Mouse (Mus musculus) embryonic stem cell, embryonic (primary cell): Measurements from ENCODE around the gene Slc51b.

Experiments
- CTCF ChIA-PET, 4 experiments: fragments of 300-600 bp in 2 of 4; fragments of 350-600 bp in 2 of 4; sonication (Branson Sonifier 250); formaldehyde crosslinking; loops; one replicate each; lab custom pipeline; 2022; ENCODE audit warnings: inconsistent platforms in 2 of 4; lab: Charles Lee
- POLR2A ChIA-PET, 4 experiments: fragments of 300-600 bp in 2 of 4; fragments of 350-600 bp in 2 of 4; sonication (Branson Sonifier 250); formaldehyde crosslinking; loops; one replicate each; lab custom pipeline; 2022; ENCODE audit warnings: antibody characterized with exemption in 4 of 4, inconsistent platforms in 1 of 4; lab: Charles Lee

The Slc51b gene

DNA sequence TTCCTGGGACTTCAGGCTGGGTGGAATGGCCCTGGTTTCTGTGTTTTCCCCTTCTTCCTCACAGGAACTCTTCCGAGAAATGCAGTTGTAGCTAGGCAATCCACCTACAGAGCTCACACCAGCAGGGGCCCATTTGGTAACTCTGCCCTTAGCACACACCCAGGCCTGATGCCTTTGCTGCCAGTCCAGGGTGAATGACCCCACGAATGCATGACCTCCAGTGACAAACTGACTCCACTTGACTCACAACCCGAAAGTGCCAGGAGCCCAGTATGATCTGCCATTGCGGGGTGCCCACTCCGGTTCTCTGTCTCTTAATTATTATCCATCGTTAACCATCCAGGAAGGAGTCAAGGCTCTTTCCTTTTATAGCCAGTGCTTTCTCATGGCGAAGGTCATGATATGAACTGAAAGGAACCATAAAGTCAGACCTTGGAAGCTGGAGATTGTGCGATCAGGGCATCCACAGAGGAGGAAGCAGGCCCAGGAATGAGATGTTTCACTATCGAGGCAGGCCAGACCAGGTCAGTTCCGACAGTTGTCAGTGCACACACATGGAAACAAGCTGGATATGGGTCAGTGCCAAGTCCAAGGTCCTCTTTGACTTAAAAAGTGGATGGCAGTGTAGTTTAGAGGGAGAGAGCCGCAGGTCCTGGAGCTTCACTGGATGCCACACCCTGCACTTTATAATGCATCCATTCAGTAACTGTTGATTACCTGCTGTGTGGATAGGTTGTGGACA lies at the start of gene Slc51b:
TSS of gene Slc51b (minus strand) at position 196 of the 742 bp plus-strand sequence.
- POLR2A ChIA-PET: interaction anchor here in 2 of 4 experiments (0.6 to 1.5 kb wide), 8 partner anchors 10 to 667 kb away, joined by 3 to 7 read pairs (median 4); partner anchors contain the start of genes Mtfmt (in 1 of the 2) and Rasl12 (in 1 of the 2)
- CTCF ChIA-PET: interaction anchor here in 3 of 4 experiments (0.6 to 1.1 kb wide), 4 partner anchors 10 to 1647 kb away, joined by 3 to 6 read pairs (median 4); no protein-coding TSS in a partner anchor

DNA sequence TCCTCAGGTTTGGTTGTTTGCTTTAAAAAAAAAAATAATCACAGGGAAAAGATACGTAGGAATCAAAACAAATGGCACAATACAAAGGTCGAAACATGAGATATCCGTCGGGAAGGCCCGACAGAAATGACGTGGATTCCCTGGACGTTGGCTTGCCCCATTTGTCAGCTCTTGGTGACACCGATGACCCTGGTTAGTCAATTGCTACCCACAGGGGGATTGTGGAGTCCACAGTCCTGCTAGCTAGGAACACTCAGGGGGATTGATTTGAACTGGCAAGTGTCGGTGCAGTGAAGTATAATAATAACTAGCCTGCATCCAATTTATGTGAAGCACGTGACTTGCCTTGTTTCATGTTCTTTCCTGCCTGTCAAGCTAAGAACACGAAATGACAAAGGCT lies 44.9 kb upstream of the Slc51b start:
- CTCF ChIA-PET: no interaction called here
- POLR2A ChIA-PET: interaction anchor here in 2 of 4 experiments (0.7 to 2.1 kb wide), 5 partner anchors 9 to 1284 kb away, joined by 3 to 7 read pairs (median 4); partner anchors contain the start of gene Mtfmt (in 1 of the 2)

DNA sequence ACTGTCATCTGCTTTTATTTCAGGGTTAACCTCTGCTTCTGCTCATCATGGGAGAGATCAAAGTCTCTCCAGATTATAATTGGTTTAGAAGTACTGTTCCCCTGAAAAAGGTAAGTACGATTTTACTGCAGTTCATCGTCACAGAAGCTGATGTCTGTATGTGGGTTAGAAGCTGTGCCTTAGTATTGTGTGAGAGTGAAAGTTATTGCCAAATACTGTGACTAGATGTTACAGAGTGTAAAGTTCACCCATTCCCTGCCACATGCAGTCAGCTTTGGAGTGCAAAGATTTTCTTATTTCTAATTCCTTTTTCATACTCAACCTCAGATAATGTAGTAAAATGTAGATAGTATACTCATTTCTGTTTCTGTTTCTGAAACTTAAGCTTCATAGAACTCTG lies 42.5 kb upstream of the Slc51b start:
- ChIA-PET POLR2A (interaction anchor here in 2 of 4 experiments (0.9 to 1.6 kb wide), 3 partner anchors 16 to 134 kb away, joined by 3 read pairs; partner anchors contain the start of gene Mtfmt (in 1 of the 2)), CTCF (interaction anchor here in 1 of 4 experiments (0.7 kb wide), 1 partner anchor 71 kb away, joined by 4 read pairs; no protein-coding TSS in a partner anchor)

DNA sequence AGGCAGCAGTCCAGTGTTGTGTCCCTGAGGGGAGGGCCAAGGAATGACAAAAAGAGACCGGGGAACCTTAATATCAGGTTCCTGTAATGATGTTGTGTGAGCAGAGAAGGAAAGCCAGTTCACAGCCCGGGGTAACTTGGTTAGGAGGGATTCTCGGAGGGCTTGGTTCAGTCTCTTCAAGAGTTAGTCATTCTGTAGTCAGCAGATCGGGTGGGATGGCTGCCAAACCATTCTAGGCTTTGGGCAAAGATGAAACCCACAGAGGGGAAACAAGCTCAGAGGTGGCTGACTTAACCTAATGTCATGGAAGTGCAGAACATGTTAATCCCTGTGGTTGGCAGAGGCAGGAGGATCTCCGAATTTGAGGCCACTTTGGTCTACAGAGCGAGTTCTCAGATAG lies 41.4 kb upstream of the Slc51b start:
- POLR2A ChIA-PET: interaction anchor here in 1 of 4 experiments (0.9 to 1.3 kb wide), 2 partner anchors 15 to 17 kb away, joined by 3 read pairs; no protein-coding TSS in a partner anchor
- CTCF ChIA-PET: no interaction called here

DNA sequence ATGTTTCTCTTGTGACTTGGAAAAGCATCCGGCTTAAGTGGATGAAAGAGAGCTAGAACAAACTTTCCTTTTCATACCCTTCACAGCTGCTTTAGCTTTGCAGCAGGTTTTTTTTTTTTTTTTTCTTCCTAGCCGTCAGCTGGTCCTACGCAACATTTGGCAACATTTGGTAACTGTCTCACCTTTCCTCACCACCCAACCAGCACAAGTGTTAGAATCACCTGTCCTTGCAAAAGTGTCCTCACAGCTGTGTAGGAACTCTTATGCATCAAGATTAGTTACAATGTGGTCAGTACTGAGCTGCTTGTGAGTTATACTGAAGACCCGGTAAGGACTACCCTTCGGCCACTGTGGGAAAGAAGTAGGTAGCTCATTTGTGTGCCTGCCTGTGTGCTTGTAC lies 39.8 kb upstream of the Slc51b start:
- ChIA-PET POLR2A (interaction anchor here (0.5 to 3.2 kb wide), 23 partner anchors 9 to 358 kb away, joined by 3 to 16 read pairs (median 4); partner anchors contain the start of genes Mtfmt (in 2 of the 4), Pif1 (in 1 of the 4) and Plekho2 (in 1 of the 4)), CTCF (interaction anchor here (0.5 to 1.1 kb wide), 14 partner anchors 8 to 628 kb away, joined by 3 to 7 read pairs (median 4); partner anchors contain the start of gene Mtfmt (in 1 of the 4))

DNA sequence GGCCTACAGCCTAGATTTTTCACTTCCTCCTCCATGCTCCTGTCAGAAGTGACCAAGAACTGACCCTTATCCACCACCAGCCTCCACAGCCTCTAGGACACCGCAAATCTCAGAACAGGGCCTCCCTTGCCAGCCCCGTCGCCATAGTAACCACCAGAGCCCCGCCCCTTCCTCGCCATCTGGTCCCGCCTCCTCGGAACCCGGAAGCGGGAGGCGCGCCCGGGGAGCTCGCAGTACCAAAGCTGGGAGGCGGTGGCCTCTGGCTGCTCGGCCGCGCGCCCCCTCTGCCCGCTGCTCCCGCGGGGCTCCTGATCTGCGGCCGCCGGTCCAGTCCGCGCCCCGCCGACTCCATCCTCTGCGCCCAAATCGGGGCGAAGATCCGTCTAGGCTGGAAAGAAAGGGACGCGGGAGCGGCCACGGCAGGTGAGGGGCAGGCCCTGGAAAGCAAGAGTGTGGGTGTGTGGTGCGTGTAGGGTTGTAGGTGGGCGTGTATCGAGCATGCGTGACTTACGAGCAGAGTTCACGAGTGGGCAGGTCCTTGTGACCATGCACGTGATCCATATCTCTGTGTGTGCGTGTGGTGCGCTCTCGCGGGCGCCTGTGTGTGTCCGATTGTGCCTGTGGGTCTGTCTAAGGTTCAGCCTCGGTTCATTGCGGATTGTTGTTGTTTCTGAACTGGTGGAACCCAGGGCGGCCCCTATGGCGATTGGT lies 38.1 kb upstream of the Slc51b start, which contains the start of gene Spg21:
TSS of gene Spg21 (plus strand) at position 216 of the 711 bp plus-strand sequence.
- ChIA-PET CTCF (interaction anchor here in 2 of 4 experiments (0.6 to 1.3 kb wide), 6 partner anchors 24 to 138 kb away, joined by 3 to 8 read pairs (median 4); partner anchors contain the start of genes Mtfmt (in 1 of the 2) and Plekho2 (in 1 of the 2)), POLR2A (interaction anchor here (0.5 to 4.5 kb wide), 25 partner anchors 9 to 1563 kb away, joined by 3 to 24 read pairs (median 3); partner anchors contain the start of genes Mtfmt (in 3 of the 4), Pif1 (in 2 of the 4), Ankdd1a (in 1 of the 4) and Plekho2 (in 1 of the 4))

DNA sequence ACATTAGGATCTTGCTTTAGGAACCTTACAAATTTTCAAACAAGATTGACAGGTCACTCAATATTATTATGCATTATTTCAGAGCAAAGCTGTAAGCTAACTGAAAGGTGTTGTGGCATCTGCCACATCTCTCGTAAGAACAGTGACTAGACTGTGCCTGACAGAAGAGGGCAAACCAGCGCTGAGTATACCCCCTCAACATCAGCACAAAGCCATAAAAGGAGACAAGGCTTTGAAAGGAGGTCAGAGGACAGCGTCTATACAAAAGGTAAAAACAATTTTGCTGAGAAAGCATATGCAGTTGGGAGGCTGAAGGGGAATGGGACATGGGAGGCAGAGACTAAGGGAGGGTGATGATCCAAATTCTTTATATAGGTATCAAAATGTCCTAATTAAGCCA lies 37.4 kb upstream of the Slc51b start:
- CTCF ChIA-PET: interaction anchor here in 2 of 4 experiments (0.9 to 1.3 kb wide), 5 partner anchors 24 to 139 kb away, joined by 3 to 8 read pairs (median 6); partner anchors contain the start of genes Mtfmt (in 1 of the 2) and Plekho2 (in 1 of the 2)
- POLR2A ChIA-PET: interaction anchor here (0.5 to 4.5 kb wide), 21 partner anchors 9 to 1564 kb away, joined by 3 to 24 read pairs (median 4); partner anchors contain the start of genes Mtfmt (in 3 of the 4), Ankdd1a (in 1 of the 4), Pif1 (in 1 of the 4) and Plekho2 (in 1 of the 4)

DNA sequence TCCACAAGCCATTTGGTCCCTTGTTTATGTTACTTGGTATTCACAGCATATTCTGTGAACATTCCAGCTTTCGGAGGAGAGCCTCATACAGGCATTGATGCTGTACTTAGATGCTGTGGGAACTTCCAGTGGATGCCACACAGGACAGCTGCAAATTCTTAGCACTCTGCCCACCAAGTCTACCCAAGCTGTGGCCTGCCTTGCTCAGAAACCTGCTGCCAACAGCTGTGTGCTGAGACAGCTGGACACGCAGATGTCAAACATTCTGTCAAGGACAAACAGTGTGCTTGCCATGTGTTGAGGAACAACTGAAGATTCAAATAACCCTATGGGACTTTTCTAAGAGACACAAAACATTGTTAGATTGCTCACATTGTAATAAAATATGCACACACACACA lies 36.2 kb upstream of the Slc51b start:
- POLR2A ChIA-PET: interaction anchor here in 2 of 4 experiments (1.4 to 4.5 kb wide), 2 partner anchors 23 kb away, joined by 6 to 24 read pairs; partner anchors contain the start of gene Mtfmt (in 2 of the 2)
- CTCF ChIA-PET: no interaction called here

DNA sequence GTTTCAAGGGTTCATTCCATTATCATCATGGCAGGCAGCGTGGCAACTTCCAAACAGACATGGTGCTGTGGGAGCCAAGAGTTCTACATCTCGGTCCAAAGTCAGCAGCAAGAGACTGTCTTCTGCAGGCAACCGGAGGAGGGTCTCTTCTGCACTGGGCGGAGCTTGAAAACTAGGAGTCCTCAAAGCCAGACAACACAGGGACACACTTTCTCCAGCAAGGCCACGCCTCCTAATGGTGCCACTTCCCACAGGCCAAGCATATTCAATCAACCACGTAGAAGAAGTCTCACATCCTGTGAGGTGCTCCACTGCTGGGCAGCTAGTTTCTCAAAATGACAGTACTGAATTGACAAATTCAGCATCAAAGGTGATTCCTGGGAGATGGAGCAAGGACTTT lies 25.2 kb upstream of the Slc51b start:
- ChIA-PET POLR2A (interaction anchor here in 3 of 4 experiments (1.0 to 2.1 kb wide), 5 partner anchors 12 to 33 kb away, joined by 3 to 9 read pairs (median 3); partner anchors contain the start of genes Mtfmt (in 2 of the 3) and Spg21 (in 1 of the 3)), CTCF (interaction anchor here in 2 of 4 experiments (0.7 to 0.8 kb wide), 2 partner anchors 10 to 12 kb away, joined by 3 to 4 read pairs; partner anchors contain the start of gene Mtfmt (in 1 of the 2))

DNA sequence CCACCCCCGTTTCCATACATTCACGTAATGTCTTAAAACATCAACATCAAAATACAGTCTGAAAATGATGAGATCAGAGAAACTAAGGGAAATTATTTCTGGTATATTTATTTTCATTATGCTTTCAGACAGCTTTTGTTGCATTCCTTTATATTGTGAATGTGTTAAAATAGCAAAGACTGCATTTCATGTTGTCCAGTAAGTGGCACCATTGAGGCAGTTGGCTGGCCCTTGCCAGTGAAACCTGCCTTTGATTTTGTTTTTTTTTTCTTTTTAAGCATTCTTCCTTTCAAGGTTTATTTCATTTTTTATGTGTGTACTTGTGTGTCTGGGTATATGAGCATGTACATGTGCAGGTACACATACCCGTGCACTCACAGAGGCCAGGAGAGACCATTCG lies 21.9 kb upstream of the Slc51b start:
- ChIA-PET POLR2A (interaction anchor here in 2 of 4 experiments (1.3 to 1.8 kb wide), 3 partner anchors 9 to 16 kb away, joined by 5 to 6 read pairs (median 6); partner anchors contain the start of genes Mtfmt (in 2 of the 2) and Spg21 (in 1 of the 2)), CTCF (interaction anchor here in 1 of 4 experiments (0.6 kb wide), 1 partner anchor 26 kb away, joined by 3 read pairs; no protein-coding TSS in a partner anchor)

DNA sequence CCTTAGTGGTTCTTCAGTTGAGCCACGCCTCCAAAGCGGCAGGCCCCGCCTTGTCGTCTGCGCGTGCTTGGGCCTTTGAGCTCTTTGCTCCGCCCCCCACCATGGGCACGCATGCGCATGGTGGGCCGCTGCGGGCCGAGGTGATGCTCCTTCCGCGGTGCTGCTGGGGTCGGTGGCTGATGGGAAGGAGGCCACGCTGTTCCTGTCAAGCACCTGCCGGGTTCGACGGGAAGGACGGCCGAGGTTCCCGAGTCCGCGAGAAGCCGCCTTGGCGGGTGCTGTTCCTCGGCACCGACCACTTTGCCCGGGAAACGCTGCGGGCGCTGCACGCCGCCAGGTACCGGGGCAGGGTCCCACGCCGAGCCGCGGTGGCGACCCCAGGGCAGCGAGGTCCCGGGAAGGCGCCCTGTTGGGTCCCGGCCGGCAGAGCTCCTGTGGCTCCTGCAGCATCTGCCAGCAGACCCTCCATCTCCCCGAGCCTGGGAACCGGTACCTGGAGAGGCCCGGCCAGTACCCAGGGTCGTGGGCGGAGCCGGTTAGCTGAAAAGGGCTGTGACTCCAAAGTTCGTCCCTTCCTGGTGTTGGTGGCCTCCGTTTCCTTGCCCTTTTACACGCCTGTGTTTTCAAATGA lies 13.0 kb upstream of the Slc51b start, which contains the start of gene Mtfmt:
TSS of gene Mtfmt (plus strand) at position 112 of the 631 bp plus-strand sequence.
- CTCF ChIA-PET: interaction anchor here in 3 of 4 experiments (0.5 to 3.2 kb wide), 27 partner anchors 10 to 651 kb away, joined by 3 to 36 read pairs (median 4); partner anchors contain the start of genes Pif1 (in 2 of the 3), Dpp8 (in 1 of the 3), Plekho2 (in 1 of the 3) and Rasl12 (in 1 of the 3)
- POLR2A ChIA-PET: interaction anchor here in 3 of 4 experiments (0.5 to 2.6 kb wide), 87 partner anchors 9 to 473 kb away, joined by 3 to 35 read pairs (median 4); partner anchors contain the start of genes Plekho2 (in 3 of the 3), Spg21 (in 3 of the 3), Csnk1g1 (in 1 of the 3) and Parp16 (in 1 of the 3)

DNA sequence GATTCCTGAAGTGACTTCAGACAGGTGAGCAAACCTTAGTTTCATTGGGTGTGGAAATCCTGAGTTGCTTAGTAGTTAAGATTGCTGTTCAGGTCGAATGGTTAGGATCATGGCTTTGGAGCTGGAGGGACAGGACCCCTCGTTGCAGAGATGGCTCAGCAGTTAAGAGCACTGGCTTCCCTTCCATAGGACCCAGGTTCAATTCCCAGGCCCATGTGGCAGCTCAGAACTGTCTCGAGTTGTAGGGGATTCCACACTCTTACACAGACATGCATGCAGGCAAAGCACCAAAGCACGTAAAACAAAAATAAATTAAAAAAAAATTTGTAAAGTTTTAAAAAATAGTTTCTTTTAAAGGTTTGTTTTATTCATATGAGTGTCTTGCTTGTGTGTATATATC lies 12.5 kb upstream of the Slc51b start:
- CTCF ChIA-PET: interaction anchor here in 3 of 4 experiments (0.5 to 3.2 kb wide), 25 partner anchors 10 to 650 kb away, joined by 3 to 36 read pairs (median 4); partner anchors contain the start of genes Pif1 (in 2 of the 3), Dpp8 (in 1 of the 3), Plekho2 (in 1 of the 3) and Rasl12 (in 1 of the 3)
- POLR2A ChIA-PET: interaction anchor here in 3 of 4 experiments (0.6 to 2.6 kb wide), 81 partner anchors 8 to 326 kb away, joined by 3 to 35 read pairs (median 4); partner anchors contain the start of genes Spg21 (in 3 of the 3), Plekho2 (in 2 of the 3), Parp16 (in 1 of the 3) and Pif1 (in 1 of the 3)

DNA sequence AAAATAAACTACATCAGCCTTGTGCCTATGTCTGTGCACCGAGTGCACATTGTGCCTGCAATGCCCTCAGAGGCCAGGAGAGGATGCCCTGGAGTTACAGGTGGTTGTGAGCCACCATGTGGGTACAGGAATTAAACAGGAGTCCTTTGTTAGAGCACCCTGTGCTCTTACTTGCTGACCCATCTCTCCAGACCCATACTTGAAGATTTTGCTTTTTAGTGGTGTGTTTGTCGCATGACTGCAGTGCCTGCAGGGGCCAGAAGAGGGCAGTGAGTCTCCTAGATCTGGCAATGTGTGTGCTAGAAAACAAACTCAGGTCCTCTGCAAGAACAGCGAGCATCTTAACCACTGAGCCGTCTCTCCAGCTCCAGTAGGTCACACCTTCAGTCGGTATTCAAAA lies 11.4 kb upstream of the Slc51b start:
- CTCF ChIA-PET: interaction anchor here (0.6 to 3.2 kb wide), 10 partner anchors 21 to 219 kb away, joined by 3 to 36 read pairs (median 4); partner anchors contain the start of gene Plekho2 (in 1 of the 4)
- POLR2A ChIA-PET: interaction anchor here in 2 of 4 experiments (0.6 to 2.6 kb wide), 10 partner anchors 9 to 226 kb away, joined by 3 to 35 read pairs (median 3); partner anchors contain the start of genes Pif1 (in 1 of the 2) and Plekho2 (in 1 of the 2)

DNA sequence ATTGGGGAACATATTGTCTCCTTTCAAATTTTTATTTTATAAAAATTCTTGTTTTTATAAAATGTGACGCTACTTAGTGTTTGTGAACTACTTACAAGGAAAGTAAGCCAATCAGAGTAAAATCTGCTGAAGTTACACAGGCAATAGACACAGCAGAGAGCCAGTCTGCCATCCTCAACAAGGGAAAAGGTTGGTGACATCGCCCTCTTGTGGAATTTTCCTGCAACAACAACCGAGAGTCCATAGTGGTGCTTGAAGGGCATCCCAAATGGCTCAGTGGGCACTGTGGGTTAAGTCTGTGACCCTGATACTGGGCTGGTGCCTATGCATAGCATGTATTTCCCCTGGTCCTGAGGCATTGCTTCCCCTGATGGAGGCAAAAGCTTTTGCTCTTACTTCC lies 9.5 kb upstream of the Slc51b start:
- CTCF ChIA-PET: interaction anchor here in 2 of 4 experiments (0.7 to 1.4 kb wide), 6 partner anchors 48 to 1935 kb away, joined by 3 to 9 read pairs (median 4); partner anchors contain the start of gene Plekho2 (in 1 of the 2)
- POLR2A ChIA-PET: interaction anchor here in 3 of 4 experiments (0.6 to 2.2 kb wide), 7 partner anchors 59 to 1085 kb away, joined by 3 to 5 read pairs (median 3); partner anchors contain the start of gene Plekho2 (in 1 of the 3)

DNA sequence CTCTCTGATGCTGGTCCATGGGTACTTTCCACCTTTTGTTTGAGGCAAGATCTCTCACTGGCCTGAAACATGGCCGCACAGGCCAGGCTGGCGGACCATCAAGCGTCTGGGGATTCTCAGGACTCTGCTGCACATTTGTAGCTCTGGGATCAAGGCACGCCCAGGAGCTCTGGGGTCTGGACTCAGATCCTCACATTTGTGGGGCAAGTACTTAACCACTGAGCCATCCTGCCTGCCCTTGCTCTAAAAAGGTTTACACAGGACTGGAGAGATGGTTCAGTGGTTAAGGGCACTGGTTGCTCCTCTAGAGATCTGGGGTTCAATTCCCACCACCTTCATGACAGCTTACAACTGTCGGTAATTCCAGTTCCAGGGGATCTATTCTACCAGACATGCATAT lies 8.2 kb upstream of the Slc51b start:
- ChIA-PET CTCF (interaction anchor here in 2 of 4 experiments (0.6 to 1.2 kb wide), 4 partner anchors 61 to 149 kb away, joined by 3 to 4 read pairs (median 4); partner anchors contain the start of gene Plekho2 (in 2 of the 2)), POLR2A (interaction anchor here in 2 of 4 experiments (0.7 to 2.2 kb wide), 9 partner anchors 32 to 234 kb away, joined by 3 to 12 read pairs (median 4); partner anchors contain the start of gene Rasl12 (in 1 of the 2))
